Mouse (Mus musculus): ENCODE data around the gene Gm281. TPM values are rescaled to one million over a fixed set of nuclear protein-coding genes. Genes with fewer than 3 reads are reported as not detected.

Gm281 gene
- total RNA-seq, 2 experiments from 2014 or later = not detected

- DNase-seq (ENCODE audit: low spot score in 2 of 2) = no peak
These were observed 52.9 kb downstream of the Gm281 start for GRCm38 (mm10) chr14:13861416-13861815.

- DNase-seq (ENCODE audit: low spot score in 2 of 2) = no peak
These were observed 101.3 kb downstream of the Gm281 start for GRCm38 (mm10) chr14:13812801-13813479.

GRCm38 (mm10) chr14:13790446-13790845 lies 123.8 kb downstream of the Gm281 start:
- DNase-seq (ENCODE audit: low spot score in 2 of 2) = no peak

GRCm38 (mm10) chr14:13790001-13790400 lies 124.3 kb downstream of the Gm281 start:
- DNase-seq (ENCODE audit: low spot score in 2 of 2) = no peak

DNA sequence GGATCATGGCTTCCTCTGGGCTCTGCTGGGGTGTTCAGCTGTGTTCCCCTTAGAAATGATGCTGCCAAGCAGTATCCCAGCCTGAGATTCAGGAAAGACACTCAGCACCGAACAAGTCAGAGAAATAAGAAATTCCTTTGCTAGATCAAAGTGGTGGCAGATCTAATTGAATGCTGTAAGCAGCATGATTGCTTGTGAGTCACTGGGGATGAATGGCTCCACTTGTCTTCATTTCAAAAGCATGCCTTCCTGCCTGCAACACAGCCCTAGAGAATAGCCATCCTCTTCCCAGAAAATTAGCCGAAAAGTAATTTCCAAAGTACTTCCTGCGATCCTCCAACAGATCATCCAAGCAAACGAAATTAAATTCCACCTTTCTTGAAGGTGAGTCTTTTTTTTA lies 131.3 kb downstream of the Gm281 start:
- DNase-seq (ENCODE audit: low spot score in 2 of 2) = no peak

DNA sequence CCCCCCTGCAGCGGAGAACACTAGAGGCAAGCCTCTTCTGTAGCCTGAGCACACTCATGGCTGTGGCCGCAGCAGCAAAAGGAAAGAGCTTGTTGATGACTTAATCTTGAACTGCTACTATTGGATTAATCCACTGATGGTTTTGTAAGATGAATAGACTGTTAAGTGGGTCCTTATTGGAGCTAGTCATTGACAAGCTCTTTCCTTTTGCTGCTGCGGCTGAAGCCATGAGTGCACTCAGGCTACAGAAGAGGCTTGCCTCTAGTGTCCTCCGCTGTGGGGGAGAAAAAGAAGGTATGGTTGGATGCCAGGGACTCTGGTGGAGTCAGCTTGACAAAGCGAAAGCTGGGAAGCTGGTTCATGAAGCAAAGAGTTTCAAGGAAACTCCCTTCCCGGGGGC lies 135.9 kb downstream of the Gm281 start:
- no peak for DNase-seq (ENCODE audit: low spot score in 2 of 2)

GRCm38 (mm10) chr14:13771163-13771562 lies 143.1 kb downstream of the Gm281 start:
- no peak for DNase-seq (ENCODE audit: low spot score in 2 of 2)

- peak in 1 of 2 experiments; percentile 5 for DNase-seq (ENCODE audit: low spot score in 2 of 2)
These were observed 143.6 kb downstream of the Gm281 start for GRCm38 (mm10) chr14:13770686-13771085.

Small RNA genes lying within 50 kb of the gene (microRNA-seq; reads per million reads assigned to microRNA genes)
- gene Gm27506 = 0 reads per million in 2 experiments

Other genes starting within 250 kb of the Gm281 start
- not detected for gene Sntn, start 243.6 kb downstream of the Gm281 start, total RNA-seq (2021)
- gene Atxn7, start 47.0 kb upstream of the Gm281 start, total RNA-seq (2021) = 10 to 100 TPM; 24.6 to 28.3 TPM
- 100 to 1,000 TPM in 1 of 2 experiments, 10 to 100 TPM in 1; 95.3 to 104 TPM for gene Thoc7, start 47.4 kb upstream of the Gm281 start, total RNA-seq (2021)
- gene Psmd6, start 206.5 kb upstream of the Gm281 start, total RNA-seq (2021) = 100 to 1,000 TPM; 107 to 110 TPM

Data from left cerebral cortex, adult 18-20 months (tissue).